Mouse (Mus musculus) left cerebral cortex, adult 11 months (tissue): Measurements from ENCODE around the gene Fam171a2.
"Not testable (repeated sequence)": the region's sequence is repeated elsewhere in the genome, so short reads cannot be mapped to it uniquely, and the experiment has no call there.

Experiments used
- DNase-seq: peaks from one replicate; pipeline ENCODE4 v3.0.0; 2022; ENCODE audit warnings: low spot score

Gene Fam171a2

DNA sequence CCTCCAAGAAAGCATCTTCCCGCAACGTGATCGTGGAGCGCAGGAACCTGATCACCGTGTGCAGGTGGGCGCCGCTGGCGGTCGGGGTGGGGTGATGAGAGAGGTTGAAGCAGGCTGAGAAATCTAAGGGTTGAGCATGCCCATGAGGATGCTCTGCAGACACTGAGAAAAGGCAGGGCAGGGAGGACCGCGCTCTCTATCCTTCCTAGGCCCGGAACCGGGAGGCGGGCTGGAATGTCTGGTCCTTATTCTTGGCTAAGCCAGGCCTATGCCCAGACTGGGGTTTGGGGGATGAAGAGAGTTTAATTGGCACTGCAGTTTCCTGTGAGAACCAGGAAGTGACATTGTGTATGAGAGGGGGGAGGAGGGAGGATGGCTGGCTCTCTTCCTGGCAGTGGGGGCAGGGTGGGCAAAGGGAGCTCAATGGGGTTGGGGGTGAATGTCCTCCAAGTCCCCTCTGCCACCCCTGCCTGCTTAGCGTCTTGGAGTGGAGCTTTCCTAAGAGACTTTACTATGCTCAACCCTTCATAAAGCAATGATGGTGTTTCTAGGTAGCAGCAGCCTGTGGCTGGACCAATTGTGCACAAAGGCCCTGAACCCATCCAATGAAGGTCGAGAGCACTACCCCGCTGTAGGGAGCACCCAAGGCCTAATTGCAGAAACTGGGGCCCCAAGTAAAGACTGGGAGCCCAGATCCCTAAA is 53.6 kb downstream of the Fam171a2 start:
- DNase-seq: no peak

DNA sequence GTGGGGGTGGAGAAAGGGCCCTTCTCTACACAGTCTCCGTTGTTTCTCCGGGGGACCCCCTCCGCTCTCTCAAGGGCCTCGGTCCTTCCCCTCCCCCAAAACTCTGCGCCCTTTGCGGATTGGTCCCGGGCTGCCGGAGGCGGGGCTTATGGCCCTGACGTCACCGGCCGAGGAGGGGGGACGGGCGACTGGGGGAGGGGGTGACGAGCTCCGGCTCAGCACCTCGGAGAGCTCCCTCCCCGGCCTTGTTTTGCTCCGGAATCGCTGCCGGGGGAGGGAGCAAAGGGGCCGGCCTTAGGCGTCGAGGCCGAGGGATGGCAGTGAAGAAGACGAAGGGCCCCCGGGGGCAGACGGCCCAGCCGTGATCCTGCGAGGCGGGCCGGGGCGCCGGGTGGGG is 54.2 kb downstream of the Fam171a2 start, which contains the start of gene Rundc3a:
Gene Rundc3a, plus strand, starts transcription at position 166 of the 397 bp plus-strand sequence.
- DNase-seq: peak; percentile 93

DNA sequence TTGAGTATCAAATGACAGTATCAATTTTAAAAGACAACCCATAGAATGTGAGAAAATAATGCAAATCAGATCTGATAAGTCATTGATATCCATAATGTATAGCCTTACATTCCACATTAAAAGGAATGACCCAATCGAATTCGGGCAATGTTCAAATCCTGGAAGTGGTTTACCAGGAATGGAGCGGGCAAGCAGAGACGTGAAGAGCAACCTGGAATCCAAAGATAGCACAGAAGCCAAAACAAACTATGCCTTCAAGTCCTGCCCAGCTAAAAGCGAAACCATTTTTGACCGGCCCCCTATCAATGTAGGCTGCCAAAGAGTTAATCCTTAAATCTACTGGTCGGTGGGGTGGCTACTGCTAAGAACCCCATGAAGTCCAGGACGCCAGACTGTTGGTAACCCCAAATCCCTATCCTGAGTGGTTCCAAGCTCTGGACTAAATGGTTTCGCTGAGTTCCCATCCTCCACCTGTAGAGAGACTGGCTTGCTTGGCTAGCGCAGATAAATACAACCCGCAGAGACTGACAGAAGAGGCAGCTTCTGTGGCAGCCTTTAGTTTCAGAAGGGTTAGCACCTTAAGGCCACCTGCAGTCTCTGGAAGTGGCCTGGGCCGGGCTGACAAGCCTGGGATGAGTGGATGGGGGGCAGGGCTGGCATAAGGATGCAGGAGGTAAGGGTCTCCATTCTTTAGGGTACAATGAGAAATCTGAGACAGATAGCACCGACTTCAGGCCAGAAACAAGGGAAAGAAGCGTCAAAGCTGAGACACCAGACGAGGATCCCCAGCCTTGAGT is 54.8 kb downstream of the Fam171a2 start:
- no peak for DNase-seq

DNA sequence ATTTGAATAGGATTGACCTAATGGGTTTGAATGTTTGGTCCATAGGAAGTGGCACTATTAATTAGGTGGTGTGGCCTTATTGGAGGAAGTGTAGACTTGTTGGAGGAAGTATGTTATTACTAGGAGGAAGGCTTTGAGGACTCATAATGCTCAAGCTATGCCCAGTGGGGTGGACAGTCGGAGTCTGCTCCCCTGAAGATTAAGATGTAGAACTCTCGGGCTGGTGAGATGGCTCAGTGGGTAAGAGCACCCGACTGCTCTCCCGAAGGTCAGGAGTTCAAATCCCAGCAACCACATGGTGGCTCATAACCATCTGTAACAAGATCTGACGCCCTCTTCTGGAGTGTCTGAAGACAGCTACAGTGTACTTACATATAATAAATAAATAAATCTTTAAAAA is 58.0 kb downstream of the Fam171a2 start:
- not testable (repeated sequence) for DNase-seq
